Mouse (Mus musculus): ENCODE data around the gene Mllt6.
A peak's percentile ranks its signal among the peaks of the same experiment; 100 is the strongest.
"Not testable (repeated sequence)": the region's sequence is repeated elsewhere in the genome, so short reads cannot be mapped to it uniquely, and the experiment has no call there.

Gene Mllt6

DNA sequence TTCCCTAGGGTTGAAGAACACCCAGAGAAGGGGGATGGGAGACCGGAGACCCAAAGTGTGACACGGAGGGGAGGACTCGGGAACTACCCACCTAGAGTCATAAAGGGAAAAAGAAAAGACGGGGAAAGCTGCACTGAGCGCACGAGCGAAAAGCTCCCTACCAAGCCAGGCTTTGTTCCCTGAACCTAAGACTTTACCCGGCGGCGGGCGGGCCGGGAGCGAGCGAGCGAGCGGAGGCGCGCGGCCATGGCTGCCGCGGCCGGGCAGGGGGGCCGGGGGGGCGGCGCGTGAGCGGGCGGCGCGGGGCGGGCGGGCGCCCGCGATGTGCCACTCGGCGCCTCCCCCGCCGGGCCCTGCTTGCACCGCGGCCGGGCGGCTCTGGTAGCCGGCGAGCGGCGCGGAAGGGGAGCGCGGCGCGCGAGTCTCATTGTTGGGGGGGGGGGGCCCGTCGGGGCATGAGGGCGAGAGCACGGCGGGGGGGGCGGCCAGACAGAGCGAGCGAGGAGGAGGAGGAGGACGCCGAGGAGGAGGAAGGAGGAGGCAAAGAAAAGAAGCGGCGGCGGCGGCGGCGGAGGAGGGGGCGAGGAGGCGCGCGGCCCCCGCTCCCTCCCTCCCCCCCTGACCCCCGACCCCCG lies at the start of gene Mllt6:
Mllt6 (plus strand) TSS at position 522 of the 635 bp plus-strand sequence.
- DNase-seq (ENCODE audit: extremely low read depth, low read depth): no peak

DNA sequence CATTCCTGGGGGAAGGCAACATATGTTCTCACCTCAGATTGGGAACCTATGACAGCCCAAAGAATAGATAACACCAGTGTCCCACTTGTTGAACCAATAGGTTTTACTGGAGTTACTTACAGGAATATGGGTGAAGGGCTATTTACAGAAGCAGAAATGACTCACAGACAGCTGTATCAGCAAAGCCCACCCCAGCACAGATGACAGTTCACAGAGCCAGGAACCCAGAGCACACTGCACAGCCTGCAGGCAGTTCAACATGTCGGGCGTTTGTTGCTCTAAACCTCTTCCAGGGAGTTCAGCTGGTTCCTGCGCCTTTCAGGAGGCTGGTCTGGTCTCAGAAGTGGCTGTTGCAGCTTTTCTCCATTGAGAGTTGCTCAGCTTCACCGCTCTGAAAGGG lies 47.9 kb upstream of the Mllt6 start:
- DNase-seq (ENCODE audit: extremely low read depth, low read depth): no peak

DNA sequence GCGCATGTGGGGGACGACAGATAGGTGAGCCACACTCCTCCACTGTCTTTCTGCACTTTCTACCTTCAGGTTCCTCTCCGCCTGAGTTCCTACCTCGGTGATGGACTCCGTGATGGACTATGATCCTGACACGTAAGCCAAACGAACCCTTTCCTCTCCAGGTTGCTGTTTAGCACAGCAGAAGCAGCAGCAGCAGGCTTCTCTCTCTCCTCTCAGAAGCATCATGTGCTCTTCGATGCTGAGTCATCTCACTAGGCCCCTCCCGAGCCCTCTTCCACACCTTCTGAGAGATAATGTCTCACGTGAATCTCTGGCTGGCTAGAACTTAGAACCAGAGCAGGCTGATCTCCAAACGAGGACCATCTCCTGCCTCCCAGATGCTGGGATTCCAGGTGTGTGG lies 44.8 kb upstream of the Mllt6 start:
- no peak for DNase-seq (ENCODE audit: extremely low read depth, low read depth)

DNA sequence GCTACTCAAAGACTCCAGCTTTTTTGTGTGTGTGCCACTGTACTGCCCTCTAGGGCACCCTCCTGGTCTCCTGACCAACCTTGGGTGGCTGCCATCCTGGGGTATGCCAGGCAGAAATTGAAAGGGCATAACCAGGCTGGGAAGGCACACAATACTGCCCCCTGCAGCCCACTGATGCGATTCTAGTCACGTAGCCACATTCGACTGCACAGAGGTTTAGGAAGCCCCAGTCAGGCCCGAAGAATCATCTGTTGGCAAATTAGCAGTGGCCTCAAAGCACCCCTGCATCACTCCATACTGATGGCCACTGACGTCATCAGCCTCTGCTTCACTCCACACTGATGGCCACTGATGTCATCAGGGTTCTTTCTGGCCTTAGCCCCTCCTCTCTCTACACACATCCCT lies 43.8 kb upstream of the Mllt6 start:
- DNase-seq (ENCODE audit: extremely low read depth, low read depth): no peak

DNA sequence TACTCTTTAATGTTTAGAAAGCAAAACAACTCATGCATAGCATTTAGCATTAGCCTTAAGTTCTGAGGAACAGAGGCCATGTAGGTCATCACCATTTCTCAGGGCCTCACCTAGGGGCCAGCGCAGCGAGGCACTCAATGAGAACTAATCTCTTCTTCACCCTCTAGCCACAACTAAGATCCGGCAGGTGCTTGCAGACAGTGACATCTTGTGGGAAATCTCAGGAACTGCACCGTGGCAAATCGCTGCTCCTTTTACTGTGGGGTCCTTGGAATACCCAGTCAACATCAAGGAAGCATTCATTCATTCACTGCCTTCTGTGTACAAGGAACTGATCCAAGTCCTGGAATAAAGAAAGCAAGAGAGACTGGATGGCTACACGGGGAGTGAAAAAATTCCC lies 40.8 kb upstream of the Mllt6 start:
- peak; percentile 47 for DNase-seq (ENCODE audit: extremely low read depth, low read depth)

DNA sequence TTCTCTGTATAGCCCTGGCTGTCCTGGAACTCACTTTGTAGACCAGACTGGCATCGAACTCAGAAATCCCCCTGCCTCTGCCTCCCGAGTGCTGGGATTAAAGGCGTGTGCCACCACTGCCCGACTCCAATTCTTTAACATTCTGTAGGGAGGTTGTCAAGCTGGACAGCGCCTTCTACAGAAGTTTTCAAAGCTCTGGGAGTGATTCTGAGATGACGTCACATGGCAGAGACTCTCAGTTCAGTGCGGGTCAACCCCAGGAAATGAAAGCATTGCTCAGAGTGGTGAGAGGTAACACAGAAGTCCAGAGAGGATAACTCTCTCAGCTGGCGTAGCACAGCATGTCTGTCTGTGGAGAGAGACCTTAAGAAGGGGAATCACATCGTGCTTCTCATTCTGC lies 40.0 kb upstream of the Mllt6 start:
- DNase-seq (ENCODE audit: extremely low read depth, low read depth): no peak

DNA sequence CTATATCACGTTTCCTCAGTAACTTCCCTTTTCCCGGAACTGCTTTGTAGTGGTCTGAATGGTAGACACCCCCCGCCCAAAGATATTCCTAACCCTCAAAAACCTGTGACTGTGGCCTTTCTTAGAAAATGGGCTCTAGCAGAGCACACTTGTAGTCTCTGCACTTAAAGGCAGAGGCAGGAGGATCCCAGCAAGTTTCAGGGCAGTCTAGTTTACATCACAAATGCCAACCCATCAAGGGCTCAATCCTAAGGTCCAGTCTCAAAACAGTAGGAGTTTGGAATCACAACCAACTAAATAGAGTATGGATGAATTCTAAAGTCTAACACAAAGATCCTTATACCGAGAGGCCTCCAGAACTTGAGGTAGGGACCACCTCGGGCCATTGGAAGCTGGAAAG lies 37.7 kb upstream of the Mllt6 start:
- DNase-seq (ENCODE audit: extremely low read depth, low read depth): no peak

DNA sequence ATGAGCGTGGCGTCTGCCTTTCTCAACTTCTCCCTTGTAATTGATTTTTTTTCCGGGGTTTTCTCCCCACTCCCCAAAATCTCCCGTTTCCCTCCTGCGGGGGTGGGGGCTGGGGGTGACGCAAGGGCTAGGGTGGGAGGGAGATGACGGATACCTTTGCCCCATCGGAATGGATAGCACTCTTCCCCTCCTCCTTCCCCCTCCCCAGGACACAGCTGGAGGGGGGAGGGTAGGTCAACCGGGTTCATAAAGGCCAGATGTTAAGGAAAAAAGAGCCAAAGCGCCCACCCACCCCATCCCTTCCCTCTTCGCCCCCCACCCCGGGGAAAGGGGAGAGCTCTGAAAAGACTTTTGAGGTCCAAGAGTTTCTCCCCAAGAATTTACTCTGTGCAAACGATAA lies 36.8 kb upstream of the Mllt6 start:
- no peak for DNase-seq (ENCODE audit: extremely low read depth, low read depth)

DNA sequence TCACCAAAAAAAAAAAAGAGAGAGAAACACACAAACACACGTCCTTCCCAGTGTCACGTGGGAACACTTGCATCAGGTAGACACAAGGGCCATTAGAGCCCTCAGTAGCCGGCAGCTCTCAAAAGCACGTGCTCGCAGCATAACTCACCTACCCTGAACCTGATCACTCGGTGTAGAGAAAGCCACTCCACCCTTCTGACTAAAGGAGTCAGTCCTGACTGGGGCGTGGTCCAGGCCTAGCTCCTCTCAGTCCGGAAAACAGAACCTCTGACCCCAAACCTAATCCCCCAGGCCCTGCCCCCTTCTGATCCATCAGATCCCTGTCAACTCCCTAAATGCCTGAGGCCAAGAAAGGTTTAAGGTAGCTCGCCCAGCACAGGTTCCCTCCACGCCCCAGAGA lies 36.4 kb upstream of the Mllt6 start:
- DNase-seq (ENCODE audit: extremely low read depth, low read depth): no peak

DNA sequence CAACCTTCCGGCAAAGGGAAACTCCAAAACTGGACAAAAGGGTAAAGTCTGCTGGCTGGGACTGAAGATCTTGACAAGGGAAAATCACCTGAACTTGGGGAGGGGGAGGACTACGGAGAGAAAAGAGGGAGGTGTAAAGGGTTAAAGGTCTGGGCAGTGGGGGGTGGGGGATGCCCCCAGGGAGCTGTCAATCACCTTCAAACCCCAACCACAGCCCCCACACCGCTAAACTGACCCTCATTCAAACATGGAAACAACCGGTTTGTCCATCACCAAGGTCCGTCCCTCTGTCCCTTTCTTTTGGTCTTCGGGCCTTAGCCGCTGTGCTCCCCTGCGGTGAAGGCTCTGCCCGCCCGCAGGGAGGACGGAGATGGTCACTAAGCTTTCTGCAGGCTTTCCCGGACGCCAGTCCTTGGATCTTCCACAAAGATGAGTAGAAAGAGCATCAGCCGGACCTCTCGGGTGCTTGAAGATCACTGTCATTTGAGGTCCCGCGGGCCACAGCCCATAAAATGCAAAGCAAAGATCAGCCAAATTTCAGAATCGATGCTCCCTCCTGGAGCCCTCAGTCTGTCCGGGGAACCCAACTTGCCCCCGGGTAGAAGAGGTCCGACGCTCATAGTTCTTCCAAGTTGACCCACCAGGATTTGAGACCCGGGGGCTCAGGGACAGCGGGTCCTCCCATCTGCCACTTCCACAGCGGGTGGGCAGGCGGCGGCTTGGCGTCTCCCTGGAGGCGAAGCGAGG lies 35.5 kb upstream of the Mllt6 start:
- DNase-seq (ENCODE audit: extremely low read depth, low read depth): no peak

DNA sequence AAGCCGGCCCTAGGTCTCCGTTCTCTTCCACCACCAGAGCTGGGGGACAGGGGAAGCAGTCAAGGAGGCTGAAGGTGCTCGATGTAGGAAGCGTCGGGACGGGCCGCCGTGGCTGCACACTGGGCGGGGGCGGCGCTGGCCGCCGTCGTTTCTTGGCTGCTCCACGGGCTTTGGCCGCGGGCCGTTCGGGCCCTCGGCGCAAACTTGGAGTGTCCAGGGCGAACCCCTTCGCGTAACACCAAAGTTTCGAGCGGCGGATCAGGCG lies 35.0 kb upstream of the Mllt6 start:
- no peak for DNase-seq (ENCODE audit: extremely low read depth, low read depth)

DNA sequence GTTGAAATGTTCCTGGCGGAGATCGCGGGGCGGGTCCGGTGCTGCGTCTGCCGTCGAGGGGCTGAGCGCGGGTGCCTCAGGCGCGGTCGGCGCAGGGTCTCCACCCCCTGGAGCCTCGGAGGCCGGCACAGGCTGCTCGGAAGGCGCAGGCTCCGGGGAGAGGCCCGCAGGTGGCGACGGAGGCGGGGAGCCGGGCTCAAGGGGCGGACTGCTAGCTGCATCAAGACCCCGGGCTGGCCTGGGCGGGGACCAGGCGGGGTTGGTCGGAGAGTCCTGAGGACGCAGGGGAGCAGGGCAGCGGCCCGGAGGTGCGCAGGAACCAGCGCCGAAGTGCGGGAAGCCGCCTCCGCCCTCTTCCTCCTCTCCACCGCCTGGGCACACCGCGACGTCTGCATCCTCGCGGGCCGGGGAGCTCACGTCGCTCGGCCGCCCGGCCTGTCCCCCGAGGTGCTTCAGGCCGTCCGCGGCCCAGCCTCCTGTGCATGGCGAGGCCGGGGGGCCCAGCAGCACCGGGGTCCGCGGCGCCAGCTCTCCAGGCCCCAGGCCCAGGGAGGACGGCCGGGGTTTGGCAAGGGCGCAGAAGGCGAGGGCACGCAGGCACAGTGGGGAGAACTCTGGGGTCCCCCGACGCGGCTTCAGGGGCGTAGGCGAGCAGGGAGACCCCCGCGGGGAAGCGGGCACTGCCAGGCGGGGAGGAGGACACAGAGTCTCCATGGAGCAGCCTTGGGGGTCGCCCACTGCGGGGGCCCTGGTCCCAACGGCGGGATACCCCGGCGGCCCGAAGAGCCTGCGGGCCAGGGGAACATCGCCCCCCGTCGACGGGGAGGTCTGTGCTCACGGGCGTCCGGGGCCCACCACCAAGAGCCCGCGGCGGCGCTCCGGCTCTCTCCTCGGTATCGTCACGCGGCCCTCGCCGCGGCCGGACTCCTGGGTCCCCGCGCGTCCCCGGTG lies 34.4 kb upstream of the Mllt6 start:
- no peak for DNase-seq (ENCODE audit: extremely low read depth, low read depth)

DNA sequence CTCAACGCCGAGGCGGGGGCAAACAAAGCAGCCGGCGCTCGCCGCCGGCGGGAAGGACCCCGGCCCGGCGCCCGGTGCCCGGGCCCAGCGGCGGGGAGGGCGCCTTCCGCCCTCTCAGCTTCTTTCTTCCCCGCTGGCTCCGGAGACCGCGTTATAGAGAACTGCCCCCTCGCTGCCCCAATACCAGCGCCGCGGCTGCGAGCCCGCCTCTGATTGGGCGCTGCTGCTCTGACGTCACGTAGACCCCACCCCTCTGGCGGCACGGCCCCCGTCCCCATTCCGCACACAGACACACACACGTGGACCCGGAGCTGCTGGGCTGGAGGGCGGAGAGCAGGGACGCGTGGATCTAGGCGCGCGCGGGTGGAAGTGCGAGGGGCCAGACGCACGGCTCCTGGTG lies 33.6 kb upstream of the Mllt6 start, which contains the start of gene Epop:
Epop (minus strand) TSS at position 127 of the 400 bp plus-strand sequence.
- no peak for DNase-seq (ENCODE audit: extremely low read depth, low read depth)

DNA sequence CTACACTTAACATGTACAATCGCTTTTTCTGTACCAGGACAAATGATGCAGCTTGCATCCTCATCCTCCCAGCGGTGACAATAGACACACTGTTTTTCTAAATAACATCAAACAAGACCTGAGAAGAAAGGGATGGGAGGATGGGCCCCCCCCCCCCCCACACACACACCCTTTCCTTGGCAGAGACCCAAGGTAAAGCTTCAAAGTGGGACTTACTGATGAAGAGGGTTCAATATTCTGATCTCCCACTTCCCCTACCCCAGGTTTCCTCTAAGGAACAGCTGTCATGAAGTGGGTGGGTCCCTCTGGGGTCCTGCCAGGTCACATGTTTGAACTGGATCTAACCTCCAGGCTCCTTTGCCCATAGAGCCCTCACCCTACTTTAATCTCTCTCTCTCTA lies 32.2 kb upstream of the Mllt6 start:
- DNase-seq (ENCODE audit: extremely low read depth, low read depth): no peak

DNA sequence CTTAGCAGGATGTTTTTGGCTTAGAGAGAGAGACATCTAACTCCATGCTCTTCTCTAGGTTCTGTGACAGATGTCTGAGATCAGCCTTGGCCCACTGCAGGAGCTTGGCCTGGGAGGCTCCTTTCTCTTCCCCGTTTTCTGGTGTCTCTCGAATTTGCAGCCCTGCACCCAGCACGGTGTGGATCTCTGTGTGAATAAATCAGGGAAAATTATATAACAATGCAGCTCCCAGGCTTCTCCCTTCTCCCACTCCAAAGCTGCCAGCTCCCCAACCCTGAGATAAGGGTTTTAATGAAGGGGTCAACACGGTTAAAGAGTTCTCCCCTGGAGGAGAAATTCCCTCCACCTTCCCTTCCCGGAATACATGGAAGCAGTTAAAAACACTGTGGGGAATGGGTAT lies 31.7 kb upstream of the Mllt6 start:
- no peak for DNase-seq (ENCODE audit: extremely low read depth, low read depth)

DNA sequence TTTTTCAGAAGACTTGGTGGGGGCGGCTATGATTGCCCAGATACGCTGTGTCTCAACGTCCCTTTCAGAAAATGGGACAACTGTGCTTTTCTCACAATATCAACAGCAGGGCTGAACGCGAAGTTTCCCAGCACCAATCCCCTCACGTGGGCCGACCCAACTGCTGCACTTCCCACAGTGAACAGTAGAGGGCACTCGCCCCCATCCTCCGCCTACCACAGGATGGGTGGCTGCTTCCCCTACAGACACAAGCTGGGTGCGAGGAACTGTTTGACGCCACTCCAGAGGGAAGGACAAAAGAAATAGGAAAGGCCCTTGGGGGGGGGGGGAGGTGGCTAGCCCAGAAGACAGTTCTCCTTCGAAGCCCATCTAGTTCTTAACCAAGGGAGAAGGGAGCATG lies 31.3 kb upstream of the Mllt6 start:
- DNase-seq (ENCODE audit: extremely low read depth, low read depth): peak; percentile 28

DNA sequence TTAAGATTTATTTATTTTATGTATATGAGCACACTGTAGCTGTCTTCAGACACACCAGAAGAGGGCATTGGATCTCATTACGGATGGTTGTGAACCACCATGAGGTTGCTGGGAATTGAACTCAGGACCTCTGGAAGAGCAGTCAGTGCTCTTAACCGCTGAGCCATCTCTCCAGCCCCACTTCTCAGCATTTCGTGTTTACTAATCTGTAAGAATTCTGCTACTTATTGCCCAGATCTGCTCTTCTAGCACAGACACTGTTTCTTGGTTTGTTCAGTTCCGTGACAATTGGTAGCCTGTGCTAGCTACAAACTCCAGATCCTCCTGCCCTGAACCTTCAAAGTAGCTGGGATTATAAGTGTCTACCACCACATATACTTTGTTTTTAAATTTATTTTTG lies 30.8 kb upstream of the Mllt6 start:
- not testable (repeated sequence) for DNase-seq (ENCODE audit: extremely low read depth, low read depth)

DNA sequence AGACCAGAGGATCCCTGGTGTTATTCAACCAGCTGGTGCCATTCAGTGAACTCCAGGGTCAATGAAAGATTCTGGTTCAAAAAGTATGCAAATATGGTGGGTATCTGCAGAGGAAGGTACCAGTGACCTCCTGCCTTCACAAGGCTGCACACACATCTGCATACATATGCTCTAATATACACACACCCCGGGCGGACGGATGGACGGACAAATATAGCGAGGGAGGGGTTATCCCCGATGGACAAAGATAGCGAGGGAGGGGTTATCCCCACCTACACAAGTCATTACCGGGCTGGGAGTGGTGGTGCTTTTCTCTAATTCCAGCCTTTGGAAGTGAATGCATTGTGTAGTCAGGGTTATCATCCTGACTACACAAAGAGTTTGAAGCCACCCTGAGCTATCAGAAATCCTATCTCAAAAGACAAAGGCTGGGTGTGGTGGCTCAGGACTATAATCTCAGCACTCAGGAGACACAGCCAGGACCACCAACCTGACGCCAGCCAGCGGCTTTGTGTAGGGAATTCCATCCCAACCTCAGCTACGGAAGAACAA lies 27.7 kb upstream of the Mllt6 start:
- DNase-seq (ENCODE audit: extremely low read depth, low read depth): no peak

DNA sequence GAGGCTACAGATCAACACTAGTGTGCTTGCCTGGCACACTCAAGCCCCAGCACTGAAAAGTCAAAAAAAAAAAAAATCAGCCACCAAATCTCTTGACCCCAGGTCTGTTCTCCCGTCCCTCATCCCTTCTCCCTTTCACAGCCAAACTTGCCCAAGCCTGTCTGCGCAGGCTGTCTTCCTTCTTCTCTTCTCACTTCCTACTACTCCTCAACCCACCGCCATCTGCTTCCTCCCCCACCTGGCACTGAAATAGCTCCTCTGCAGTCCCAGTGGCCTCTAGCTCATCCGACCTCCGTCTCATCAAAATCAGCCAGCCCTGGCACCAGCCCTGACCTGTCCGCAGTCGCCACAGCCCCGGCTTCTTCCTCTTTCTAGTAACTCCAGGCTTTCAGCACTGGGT lies 21.5 kb upstream of the Mllt6 start:
- no peak for DNase-seq (ENCODE audit: extremely low read depth, low read depth)

DNA sequence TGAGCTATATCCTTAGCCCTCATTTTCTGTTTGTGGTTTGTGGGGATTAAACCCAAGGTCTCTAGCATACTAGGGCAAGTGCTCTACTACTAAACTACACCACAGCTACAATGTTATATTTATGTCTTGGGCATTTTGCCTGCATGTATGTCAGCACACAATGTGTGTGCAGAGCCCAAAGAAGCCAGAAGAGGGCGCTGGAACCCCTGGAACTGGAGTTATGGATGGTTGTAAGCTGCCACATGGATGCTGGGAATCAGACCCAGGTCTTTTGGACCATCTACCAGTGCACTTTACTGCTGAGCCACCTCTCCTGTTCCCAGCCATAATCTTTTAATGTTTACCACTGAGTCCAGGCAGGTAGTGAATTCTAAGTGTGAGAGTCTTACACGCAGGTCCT lies 20.5 kb upstream of the Mllt6 start:
- no peak for DNase-seq (ENCODE audit: extremely low read depth, low read depth)

DNA sequence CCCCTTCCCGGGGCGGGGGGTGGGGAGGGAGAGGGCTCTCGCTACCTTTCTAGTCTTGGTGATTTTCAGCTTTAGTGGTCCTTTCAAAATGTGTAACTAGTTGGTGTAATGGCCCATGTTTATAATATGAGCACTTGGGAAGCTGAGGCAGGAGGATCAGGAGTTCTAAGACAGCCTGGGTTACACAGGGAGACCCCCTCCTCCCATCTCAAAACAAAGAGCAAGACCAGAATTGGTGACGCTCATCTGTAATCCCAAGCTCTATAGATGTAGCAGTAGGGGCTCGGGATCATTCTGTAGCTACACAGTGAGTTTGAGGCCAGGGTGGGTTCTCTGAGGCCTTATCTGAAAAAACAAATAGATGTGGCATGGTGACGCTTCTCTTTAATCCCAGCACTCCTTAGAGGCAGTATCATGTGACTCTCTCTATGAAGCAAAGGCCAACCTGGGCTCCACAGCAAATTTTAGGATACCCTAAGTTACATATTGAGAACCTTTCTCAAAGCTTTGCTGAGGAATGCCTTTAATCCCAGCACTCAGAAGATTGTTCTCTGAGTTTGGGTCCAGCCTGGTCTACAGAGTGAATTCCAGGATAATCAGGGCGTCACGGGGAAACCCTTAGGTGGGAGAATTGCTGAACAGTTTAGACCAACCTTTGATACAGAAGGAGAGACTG lies 19.7 kb upstream of the Mllt6 start:
- DNase-seq (ENCODE audit: extremely low read depth, low read depth): no peak

DNA sequence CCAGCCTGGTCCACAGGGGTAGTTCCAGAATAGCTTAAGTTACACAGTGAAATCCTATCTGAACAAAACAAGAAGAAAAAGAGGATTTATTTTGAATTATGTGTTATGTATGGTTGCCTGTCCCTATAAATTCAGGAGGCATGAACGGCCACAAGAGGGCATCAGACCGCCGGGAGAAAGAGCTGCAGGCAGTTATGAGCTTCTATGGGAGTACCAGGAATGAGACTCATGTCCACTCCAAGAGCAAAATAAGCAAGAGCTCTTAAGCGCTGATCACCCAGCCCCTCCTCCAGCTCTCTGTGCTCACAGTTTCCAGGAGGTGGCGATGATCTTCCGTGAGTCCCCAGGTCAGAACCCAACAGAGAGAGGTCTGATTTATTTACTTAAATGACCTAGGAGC lies 18.4 kb upstream of the Mllt6 start:
- DNase-seq (ENCODE audit: extremely low read depth, low read depth): peak; percentile 56

Measured in MEL-GATA-1-ER (cell line).